Mouse (Mus musculus) adrenal gland, postnatal 4 days (tissue): ENCODE results near the gene Hs1bp3. TPM values are rescaled to one million over a fixed set of nuclear protein-coding genes. Genes with fewer than 3 reads are reported as not detected.

Source experiments
- DNase-seq, 2 experiments: peaks; one replicate each; pipeline ENCODE4 v3.0.0; 2021 to 2022; ENCODE audit warnings: low spot score in 2 of 2, mixed read lengths in 2 of 2
- total RNA-seq, 2 experiments: library from RNA; stranded (reverse); gene quantifications; 2 replicates each; pipeline ENCODE4 v1.2.3; 2021

Gene Hs1bp3
- total RNA-seq, 2 experiments from 2014 or later: 17.0 to 18.5 TPM

DNA sequence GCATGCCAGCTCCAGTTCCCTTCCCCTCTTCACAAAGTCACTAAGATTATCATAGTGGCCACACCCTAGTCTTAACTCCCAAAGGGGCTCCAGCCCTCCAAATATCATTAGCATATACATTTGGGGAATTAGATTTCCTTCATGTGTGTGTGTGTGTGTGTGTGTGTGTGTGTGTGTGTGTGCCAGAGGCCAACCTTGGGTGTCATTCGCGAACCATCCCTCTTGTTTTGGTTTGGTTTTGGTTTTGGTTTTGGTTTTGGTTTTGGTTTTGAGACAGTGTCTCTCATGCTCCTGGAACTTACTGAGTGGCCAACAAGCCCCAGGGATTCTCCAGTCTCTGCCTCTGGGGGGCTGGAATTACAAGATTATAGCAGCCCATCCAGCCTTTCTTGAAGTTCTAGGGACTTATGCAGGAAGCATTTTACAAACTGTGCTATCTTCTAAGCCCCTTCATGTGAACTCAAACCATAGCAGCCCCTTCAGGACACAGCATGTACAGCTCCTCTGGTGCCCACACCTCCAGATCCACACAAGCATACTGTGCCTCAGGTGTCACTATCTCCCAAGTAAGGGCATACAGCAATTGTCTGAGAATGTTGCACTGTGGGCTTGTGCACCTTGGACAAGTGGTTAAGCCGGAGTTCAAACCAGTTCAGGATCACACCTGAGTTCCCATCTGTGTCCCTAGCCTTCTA, 46.3 kb downstream of the Hs1bp3 start:
- no peak for DNase-seq

GRCm38 (mm10) chr12:8361866-8362265, 48.6 kb downstream of the Hs1bp3 start:
- no peak for DNase-seq

GRCm38 (mm10) chr12:8362400-8362799, 49.2 kb downstream of the Hs1bp3 start:
- DNase-seq: no peak

GRCm38 (mm10) chr12:8364321-8364838, 51.1 kb downstream of the Hs1bp3 start:
- DNase-seq: no peak

- DNase-seq: peak in 1 of 2 experiments; percentile 57
These were observed 52.1 kb downstream of the Hs1bp3 start for GRCm38 (mm10) chr12:8365336-8365735.

- no peak for DNase-seq
These were observed 52.8 kb downstream of the Hs1bp3 start for GRCm38 (mm10) chr12:8365905-8366576.

DNA sequence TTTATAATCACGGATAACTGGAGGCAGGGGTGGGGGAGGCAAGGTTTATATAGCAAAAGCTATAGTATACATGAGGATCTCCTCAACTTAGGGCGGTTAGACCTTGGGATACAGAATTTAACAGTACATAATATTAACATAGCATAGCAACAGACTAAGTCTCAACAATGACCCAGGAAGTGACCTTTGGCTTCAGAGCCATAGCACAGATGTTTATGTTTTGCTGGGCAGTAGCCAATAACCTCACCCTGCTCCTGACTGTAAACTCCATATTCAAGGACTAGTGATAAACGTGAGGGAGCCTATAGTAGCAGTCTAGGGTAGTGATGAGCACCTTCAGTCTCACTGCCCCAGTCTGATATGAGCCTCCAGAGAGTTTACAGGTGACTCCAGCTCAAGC, 53.5 kb downstream of the Hs1bp3 start:
- DNase-seq: no peak

GRCm38 (mm10) chr12:8371746-8372510, 58.7 kb downstream of the Hs1bp3 start:
- no peak for DNase-seq

DNA sequence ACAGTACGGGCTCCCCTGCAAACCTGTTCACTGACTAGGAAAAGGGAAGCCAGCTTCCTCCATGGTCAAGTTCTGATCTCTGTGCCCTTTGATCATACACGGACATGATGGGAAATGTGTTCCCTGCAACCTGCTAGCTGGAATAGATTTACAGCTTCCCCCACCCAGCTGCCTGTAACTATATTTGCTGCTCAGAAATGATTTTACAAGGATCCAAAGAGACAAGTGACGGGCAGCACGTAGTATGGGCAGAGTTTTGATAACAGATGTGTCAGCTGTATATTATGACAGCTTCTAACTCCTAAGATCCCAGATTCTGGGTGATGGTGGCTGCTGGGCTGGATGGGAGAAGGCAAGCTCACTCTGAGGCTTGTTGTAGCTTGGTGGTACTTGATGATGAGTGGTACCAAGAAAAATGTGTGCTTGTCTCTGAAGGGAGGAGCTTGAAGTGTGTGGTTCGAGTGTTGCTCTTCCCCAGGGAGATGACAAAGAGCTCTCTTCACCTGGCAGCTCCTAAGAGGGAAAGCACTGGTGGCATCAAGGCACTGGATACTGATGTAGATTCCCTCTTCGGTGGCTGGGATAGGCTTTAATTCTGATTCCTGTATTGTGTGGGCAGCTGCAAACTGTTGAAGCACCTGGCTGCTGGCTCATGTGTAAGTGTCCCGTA, 59.4 kb downstream of the Hs1bp3 start:
- no peak for DNase-seq

GRCm38 (mm10) chr12:8373741-8374140, 60.5 kb downstream of the Hs1bp3 start:
- DNase-seq: no peak

DNA sequence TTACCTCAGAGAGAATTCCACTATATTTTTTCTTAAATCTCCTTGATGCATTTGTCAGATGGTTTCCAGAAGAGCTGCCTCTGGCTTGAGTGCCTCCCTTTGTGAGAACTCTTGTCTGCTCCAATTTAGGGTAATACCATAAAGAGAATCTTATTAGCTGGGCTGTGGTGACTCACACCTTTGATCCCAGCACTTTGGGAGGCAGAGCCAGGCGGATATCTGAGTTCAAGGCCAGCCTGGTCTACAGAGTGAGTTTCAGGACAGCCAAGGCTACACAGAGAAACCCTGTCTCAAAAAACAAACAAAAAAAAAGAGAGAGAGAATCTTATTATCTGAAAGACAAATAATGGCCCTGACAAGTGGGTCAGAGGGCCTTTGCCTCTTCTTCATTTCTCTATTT, 63.9 kb downstream of the Hs1bp3 start:
- no peak for DNase-seq

- no peak for DNase-seq
These were observed 64.9 kb downstream of the Hs1bp3 start for GRCm38 (mm10) chr12:8377955-8378620.

DNA sequence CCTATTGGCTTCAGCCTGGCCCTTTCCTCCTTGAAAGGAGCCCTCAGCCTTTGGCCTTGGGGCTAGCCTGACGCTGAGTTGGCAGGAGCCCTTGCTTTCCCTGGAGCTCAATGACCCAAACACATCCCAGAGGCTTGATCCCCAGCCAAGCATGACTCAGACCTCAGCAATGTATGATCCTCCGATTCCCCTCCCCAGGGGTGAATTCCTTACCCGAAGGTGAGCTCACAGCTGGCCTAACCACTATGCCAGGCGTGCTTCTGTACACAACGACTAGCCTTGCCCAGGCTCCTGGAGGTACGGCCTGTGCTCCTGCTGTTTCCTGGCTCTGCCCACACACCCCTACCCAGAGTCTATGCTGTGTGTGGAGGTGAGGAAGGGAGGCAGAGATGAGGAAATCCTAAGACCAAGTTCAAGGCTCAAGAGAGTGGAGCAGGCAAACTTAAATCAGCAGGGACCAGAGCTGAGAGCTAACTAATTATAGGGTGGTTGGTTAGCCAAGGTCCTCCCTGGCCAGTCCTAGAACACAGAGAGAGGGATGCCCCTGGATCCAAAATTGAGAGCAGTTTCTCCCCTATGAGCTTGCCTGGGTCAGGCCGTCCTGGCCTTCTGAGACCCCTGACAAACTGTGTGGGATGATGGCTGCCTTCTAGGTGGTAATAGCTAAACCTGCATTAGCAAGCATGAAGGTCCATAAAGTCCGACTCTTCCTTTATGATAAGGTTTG, 66.7 kb downstream of the Hs1bp3 start:
- DNase-seq: peak in 1 of 2 experiments; percentile 73

DNA sequence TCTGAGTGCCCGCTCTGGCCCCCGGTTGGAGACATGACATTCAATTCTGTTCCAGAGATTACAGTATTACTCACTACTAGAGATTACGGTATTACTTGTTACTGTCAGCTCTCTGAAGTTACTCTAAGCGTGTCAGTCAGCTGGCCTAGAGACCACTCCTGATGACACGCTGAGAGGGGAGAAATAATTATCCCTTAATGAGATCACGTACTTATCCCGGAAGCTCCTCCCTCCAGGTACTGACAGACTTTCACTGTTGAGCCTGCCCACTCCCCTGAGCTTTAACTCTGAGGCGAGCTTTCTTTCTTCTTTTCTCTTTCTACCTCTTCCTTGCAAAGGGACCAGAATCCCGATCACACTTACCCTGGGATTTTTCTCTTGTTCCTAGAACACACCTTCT, 67.7 kb downstream of the Hs1bp3 start:
- DNase-seq: no peak

GRCm38 (mm10) chr12:8381940-8382339, 68.7 kb downstream of the Hs1bp3 start:
- no peak for DNase-seq

- DNase-seq: no peak
These were observed 70.6 kb downstream of the Hs1bp3 start for GRCm38 (mm10) chr12:8383822-8384221.

DNA sequence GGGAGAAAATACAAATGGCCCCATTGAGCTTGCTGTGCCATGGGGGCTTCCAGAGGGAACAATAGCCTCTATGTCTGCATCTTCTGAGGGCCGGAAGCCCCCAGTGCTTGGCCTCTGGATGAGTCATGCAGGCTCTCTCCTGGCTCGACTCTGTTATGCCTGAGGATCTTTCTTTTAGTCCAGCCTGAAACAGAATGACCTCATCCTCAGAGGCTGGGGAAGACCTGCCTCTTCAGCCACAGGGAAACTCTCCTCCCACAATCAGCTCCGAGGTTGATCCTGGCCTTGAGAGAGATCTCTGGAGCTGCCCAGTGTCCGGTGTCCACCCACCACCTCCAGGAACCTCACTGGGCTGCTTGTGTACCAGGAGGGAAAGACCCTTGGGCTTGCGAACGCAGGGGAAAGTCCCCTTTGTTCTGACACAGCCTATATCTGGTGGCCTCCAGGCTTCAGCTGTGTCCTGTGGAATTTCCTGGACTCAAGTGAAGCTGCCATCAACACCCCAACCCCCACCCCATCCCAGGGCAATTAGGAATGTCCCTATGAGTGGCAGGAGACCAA, 73.3 kb downstream of the Hs1bp3 start:
- DNase-seq: peak in 1 of 2 experiments; percentile 27

DNA sequence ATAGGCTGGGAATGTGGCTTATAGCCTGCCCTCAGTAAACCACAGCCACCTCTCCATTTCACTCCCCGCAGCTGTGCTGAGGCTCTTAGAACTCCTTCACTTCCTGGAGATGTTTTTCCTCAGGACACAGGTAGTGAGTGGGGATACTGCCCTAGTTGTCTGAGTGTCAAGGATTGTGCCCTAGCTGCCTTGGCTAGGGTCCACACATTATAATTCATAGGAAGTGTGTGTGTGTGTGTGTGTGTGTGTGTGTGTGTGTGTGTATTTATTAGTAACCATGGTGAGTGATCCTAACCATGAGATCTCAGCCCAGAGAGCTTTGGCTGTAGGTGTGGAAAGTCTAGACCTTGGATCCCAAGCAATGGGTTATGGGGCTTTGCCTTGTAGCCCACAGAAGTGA, 74.0 kb downstream of the Hs1bp3 start:
- DNase-seq: no peak

DNA sequence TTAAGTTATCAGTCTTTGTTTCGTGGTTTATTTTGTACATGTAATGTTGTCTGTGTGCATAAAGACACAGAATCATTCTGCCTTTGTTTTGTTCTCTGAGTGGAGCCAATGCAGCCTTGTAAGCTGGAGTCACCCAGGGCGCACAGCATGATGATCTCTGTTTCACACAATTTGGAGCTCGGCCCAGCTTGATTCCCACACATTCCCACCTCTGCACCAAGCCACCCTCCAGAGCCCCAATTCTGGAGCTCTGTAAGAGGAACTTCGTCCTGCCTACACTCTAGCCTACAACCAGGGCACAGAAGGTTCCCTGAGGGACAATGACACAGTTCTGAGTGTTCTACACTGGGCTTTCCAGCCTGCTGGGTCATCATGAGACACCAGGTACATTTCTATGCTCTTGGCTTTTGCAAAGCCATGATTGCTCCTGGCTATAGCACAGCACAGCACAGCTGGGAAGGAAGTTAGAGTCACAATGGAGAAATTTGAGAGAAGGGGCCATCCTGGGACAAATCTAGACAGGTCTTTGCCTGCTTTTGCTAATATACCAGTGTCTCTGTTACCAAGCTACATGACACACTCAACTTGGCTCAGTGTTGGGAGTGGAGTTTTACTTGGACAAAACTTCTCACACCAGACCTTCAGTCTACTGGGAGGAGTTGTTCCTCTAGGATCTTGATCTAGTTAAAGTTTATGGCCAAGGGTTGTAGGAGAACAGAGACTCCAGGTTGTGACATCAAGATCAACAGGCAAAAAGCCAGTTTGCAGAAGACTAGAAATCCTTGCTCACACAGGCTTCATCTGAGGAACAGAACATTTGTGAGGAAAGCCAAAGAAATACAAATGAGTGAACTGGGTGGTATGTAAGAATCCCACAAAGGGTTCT, 75.5 kb downstream of the Hs1bp3 start:
- DNase-seq: no peak
